Mouse (Mus musculus): ENCODE results near the gene Itpr2. TPM values are rescaled to one million over a fixed set of nuclear protein-coding genes. Genes with fewer than 3 reads are reported as not detected.
A peak's percentile ranks its signal among the peaks of the same experiment; 100 is the strongest.

Gene Itpr2
- total RNA-seq, 2 experiments from 2014 or later, result 11.9 to 17.1 TPM

DNA sequence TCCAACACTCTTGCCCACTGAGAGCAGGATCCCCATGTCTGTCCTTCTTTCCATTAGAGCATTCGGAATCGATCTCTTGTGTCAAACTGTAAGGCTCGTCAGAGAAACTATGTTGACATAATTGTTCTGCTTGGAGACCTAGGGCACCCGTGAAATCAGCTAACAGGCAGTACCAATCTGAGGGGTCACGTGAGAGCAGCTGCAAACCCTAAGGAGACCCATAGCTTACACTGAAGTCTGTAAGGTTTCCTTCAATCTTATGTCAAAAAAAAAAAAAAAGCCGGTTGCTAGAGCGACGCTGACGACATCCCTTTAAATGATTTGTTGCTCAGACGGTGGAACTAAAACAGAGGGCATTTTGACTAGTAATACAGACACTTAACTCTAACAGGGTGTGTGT lies 212.2 kb downstream of the Itpr2 start:
- intact Hi-C loops (cut with DNase I), result no loop called here
- DNase-seq (ENCODE audit: low spot score in 2 of 2), result no peak

DNA sequence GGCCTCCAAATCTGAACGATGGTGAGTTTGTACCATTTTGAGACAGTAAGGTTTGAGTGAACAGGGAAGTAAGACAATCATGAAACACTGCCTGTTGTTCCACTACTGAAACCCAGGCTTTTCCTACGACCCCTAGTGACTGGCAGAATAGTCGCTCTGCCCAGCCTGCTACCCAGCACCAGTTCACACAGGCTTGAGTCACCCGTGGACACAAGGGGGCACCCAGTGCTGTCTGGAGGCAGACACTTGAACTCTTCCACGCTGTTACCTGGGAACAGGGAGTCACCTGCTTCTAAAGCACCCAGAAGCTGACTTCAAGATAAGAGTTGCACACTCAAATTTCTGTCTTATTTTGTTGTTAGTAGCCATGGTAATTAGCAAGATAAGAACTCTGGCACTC lies 213.8 kb downstream of the Itpr2 start:
- intact Hi-C loops (cut with DNase I), result no loop called here
- DNase-seq (ENCODE audit: low spot score in 2 of 2), result no peak

- DNase-seq (ENCODE audit: low spot score in 2 of 2), result no peak
- intact Hi-C loops (cut with DNase I), result loop anchor here (5.0 kb wide), 1 partner anchor 898 kb away; no protein-coding TSS in a partner anchor
These were observed 217.0 kb downstream of the Itpr2 start for GRCm38 (mm10) chr6:146284921-146285565.

DNA sequence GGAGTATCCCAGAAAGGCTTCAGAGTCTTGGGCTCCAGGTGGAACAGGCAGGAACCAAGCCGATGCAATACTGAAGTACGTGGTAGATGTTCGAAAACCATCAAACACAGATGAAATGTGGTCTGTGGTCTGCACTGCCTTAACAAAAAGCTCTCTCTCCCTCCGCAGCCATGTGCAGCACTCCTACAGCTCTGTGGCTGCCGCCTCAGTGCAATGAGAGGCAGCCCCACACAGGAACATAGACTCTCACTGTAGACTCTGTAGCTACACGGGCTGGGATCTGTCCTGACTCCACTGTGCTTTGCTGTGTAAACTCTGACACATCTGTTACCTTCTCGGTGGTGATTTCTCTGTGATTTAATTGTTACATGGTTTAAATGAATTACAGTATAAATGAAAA lies 218.0 kb downstream of the Itpr2 start:
- intact Hi-C loops (cut with DNase I), result loop anchor here (5.0 kb wide), 1 partner anchor 897 kb away; no protein-coding TSS in a partner anchor
- DNase-seq (ENCODE audit: low spot score in 2 of 2), result no peak

- peak; percentile 79 to 84 for DNase-seq (ENCODE audit: low spot score in 2 of 2)
- intact Hi-C loops (cut with DNase I), result loop anchor here (5.0 kb wide), 1 partner anchor 895 kb away; no protein-coding TSS in a partner anchor
These were observed 219.9 kb downstream of the Itpr2 start for GRCm38 (mm10) chr6:146282061-146282659.

DNA sequence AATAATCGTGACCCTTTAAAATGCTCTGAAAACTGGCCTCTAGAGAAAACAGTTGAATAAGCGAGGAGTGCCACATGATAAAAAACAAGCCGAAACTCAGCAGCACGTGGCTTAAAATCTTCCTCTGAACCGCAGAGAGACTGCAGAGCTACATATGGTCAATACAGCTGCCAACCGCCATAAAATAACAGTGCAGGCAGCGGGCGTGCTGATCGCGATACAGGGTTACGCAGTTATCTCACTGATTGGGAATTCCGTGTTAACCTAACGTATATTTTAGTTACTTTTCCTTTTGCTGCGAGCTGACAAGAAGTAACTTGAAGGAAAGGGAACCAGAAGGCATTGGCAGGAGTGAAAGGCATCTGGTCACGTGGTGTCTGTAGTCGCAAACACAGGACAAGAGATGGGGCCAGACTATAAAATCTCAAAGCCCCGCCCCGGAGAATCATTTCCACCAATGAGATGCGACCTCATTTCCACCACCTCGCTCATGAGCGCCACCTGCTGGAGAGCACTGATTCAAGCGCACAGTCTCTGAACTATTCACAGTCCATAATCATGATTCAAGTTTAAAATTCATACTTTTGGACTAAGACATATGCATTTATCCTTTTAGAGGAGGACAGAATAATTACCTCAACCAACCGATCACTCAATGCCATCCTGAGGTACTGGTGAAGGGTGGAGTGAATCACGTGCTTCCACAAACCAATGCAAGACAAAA lies 220.7 kb downstream of the Itpr2 start:
- DNase-seq (ENCODE audit: low spot score in 2 of 2), result peak; percentile 54 to 63
- intact Hi-C loops (cut with DNase I), result loop anchor here (2.0 to 5.0 kb wide), 2 partner anchors 129 to 894 kb away; no protein-coding TSS in a partner anchor

GRCm38 (mm10) chr6:146273256-146273655 lies 228.8 kb downstream of the Itpr2 start:
- no peak for DNase-seq (ENCODE audit: low spot score in 2 of 2)
- intact Hi-C loops (cut with DNase I), result loop anchor here (2.0 to 10.0 kb wide), 2 partner anchors 412 to 528 kb away; partner anchors contain the start of gene Rassf8

GRCm38 (mm10) chr6:146272253-146273036 lies 229.6 kb downstream of the Itpr2 start:
- intact Hi-C loops (cut with DNase I), result loop anchor here (2.0 to 10.0 kb wide), 2 partner anchors 412 to 528 kb away; partner anchors contain the start of gene Rassf8
- DNase-seq (ENCODE audit: low spot score in 2 of 2), result no peak

DNA sequence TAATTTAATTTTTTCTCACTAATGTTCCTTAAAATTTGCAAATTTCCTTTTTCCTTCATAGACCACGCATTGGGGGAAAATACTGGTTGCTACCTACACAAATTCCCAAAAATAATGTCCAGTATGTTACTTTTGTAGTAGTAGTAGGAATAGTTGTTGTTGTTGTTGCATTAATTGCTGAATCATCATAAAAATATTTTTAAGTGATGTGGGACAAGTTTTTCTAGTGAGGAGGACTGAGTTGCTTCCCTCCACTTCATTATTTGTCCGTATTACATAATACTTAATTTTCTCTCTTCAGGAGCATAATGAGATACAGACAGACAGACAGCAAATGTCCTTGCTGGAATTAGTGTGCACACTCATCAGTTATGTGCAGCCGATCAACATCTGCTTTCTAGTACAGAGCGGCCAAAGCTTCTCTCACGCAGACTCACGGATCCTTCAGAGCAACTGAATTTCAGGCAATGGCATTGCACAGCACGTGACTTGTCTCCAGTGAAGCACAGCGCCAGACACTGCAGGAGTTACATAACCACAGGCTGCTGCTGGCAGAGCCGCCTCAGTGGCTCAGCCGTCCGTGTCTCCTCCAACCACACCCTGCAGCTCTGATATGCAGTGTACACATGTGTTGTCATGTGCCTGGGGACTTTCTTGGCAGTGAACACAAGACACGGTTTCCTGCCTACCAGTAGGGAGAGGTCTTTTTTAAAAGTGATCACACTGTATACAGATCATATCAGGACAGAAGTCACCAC lies 231.1 kb downstream of the Itpr2 start:
- intact Hi-C loops (cut with DNase I), result loop anchor here (1.0 to 10.0 kb wide), 2 partner anchors 441 to 526 kb away; partner anchors contain the start of gene Rassf8
- peak; percentile 64 to 72 for DNase-seq (ENCODE audit: low spot score in 2 of 2)

DNA sequence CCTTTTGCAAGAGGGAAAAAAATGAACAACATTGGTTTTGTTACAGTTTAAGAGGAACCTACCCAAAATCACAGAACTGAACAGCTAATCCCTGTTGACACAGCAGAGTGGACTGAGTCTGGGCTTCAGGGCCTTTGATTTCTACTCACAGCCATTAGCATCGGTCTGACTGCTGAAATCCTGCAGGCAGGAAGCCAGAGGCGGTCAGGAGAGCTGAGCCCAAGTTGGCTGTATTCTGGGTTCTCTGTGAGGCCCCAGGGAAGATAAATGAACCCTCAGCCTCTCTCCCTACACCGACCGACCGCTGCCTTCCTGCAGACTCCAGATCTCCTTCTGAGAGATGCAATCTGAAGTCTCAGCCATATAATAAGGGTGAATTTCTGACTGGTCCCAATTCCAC lies 231.9 kb downstream of the Itpr2 start:
- DNase-seq (ENCODE audit: low spot score in 2 of 2), result no peak
- intact Hi-C loops (cut with DNase I), result loop anchor here (10.0 kb wide), 1 partner anchor 525 kb away; the partner anchor contains the start of gene Rassf8

GRCm38 (mm10) chr6:146269291-146269690 lies 232.7 kb downstream of the Itpr2 start:
- DNase-seq (ENCODE audit: low spot score in 2 of 2), result no peak
- intact Hi-C loops (cut with DNase I), result no loop called here

- intact Hi-C loops (cut with DNase I), result no loop called here
- DNase-seq (ENCODE audit: low spot score in 2 of 2), result no peak
These were observed 241.2 kb downstream of the Itpr2 start for GRCm38 (mm10) chr6:146260674-146261376.

GRCm38 (mm10) chr6:146258751-146259150 lies 243.3 kb downstream of the Itpr2 start:
- no peak for DNase-seq (ENCODE audit: low spot score in 2 of 2)
- intact Hi-C loops (cut with DNase I), result no loop called here

DNA sequence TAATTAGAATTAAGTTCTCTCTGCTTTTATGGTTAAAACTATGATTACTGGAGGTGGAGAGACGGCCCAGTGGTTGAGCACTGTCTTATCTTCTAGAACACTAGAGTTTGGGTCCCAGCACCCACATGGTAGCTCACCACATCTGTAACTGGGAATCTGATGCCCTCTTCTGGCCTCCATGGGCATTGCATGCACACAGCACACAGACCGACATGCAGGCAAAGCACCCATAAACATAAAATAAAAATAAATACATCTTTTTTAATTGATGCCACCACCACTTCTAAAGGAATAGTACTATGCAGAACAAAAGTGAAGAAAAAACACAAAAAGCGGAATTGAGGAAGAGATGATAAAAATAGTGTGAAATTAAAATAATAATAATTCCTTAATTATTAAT lies 243.8 kb downstream of the Itpr2 start:
- intact Hi-C loops (cut with DNase I), result no loop called here
- DNase-seq (ENCODE audit: low spot score in 2 of 2), result no peak

- DNase-seq (ENCODE audit: low spot score in 2 of 2), result no peak
These were observed 244.9 kb downstream of the Itpr2 start for GRCm38 (mm10) chr6:146256947-146257670.

GRCm38 (mm10) chr6:146256401-146256800 lies 245.6 kb downstream of the Itpr2 start:
- no peak for DNase-seq (ENCODE audit: low spot score in 2 of 2)
- intact Hi-C loops (cut with DNase I), result no loop called here

More at GRCm38 (mm10) chr6:146256947-146257670, 244.9 kb downstream of the Itpr2 start:
- intact Hi-C loops (cut with DNase I), result no loop called here

- intact Hi-C loops (cut with DNase I), result no loop called here
- DNase-seq (ENCODE audit: low spot score in 2 of 2), result no peak
These were observed 246.4 kb downstream of the Itpr2 start for GRCm38 (mm10) chr6:146255656-146256055.

Data from left cerebral cortex, postnatal 36 days (tissue).